In the genomic region with DNA sequence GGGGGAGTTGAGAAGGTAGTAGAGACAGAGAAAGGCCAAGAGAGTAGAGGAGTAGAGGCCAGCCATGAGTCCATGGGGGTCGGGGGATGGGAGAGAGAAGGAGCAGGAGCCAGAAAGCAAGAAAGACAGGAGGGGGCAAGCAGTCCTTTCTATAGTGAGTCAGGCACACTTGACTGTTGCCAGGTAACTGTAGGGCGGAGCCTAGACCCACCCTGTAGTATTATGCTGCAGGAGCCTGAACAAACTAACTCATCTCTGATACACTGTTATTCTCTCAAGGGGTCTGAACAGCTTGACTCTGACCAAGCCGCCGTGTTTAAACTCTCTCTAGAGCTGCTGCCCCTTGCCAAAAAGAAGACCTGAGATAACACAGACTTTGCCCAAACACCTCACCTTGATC, we compare ENCODE assay signal across 31 mouse cellular contexts.
DNase-seq lines count a peak whose midpoint lies in the region; ATAC-seq and TF ChIP-seq lines count a peak whose summit lies in the region.
"Had no signal": no experiment of that assay in that cellular context is flagged by ENCODE, and none has a peak within 500 bp of the region (broad histone marks: within the 10 kb centered on the region; RNA-seq: fewer than 3 reads in every experiment).

No protein-coding gene starts in this region.

- peak; percentile 34 for DNase-seq in lung, embryonic 14.5 days
- DNase-seq in lung, postnatal 14 days, result no peak
- no peak for DNase-seq in stomach, postnatal 0 days (ENCODE audit: low spot score)
- no peak for DNase-seq in spleen, postnatal 14 days (ENCODE audit: low spot score in 2 of 2)
- DNase-seq: adrenal gland, adult 2 months; B cell, adult 2 months; cerebellum, adult 11-12 months; cerebellum, postnatal 10 days; gastrocnemius, postnatal 36 days; heart, postnatal 36 days; kidney, adult 9 months; kidney, postnatal 36 days; layer of hippocampus, postnatal 36 days; liver, postnatal 0 days; retina, postnatal 1 day; right cerebral cortex, postnatal 25 days; spleen, adult 18-20 months; thymus, postnatal 14 days had no signal

- peak; percentile 70; the same call in 1 of the 2 replicates for ATAC-seq in lung, embryonic 14.5 days (ENCODE audit: insufficient read depth)
- ATAC-seq in stomach, embryonic 14.5 days (ENCODE audit: insufficient number of reproducible peaks, insufficient read depth, low FRiP score, low read depth), result peak; percentile 61; the same call in 1 of the 2 replicates
- no peak; the same call in 1 of the 2 replicates for ATAC-seq in stomach, postnatal 0 days (ENCODE audit: low FRiP score, low TSS enrichment)
- ATAC-seq in intestine, embryonic 15.5 days, result peak; percentile 64
- ATAC-seq in midbrain, embryonic 13.5 days, result no peak; the same call in 1 of the 2 replicates
- ATAC-seq: forebrain, embryonic 16.5 days; liver, postnatal 0 days; midbrain, embryonic 16.5 days had no signal

- H3K4me1 ChIP-seq in lung, embryonic 14.5 days (ENCODE audit: insufficient read depth), result no peaks in the 10 kb centered on the region; the same call in 1 of the 2 replicates
- H3K4me1 ChIP-seq in stomach, embryonic 14.5 days (ENCODE audit: control insufficient read depth, insufficient read depth, low read length), result no peaks in the 10 kb centered on the region
- H3K4me1 ChIP-seq in stomach, postnatal 0 days (replicated peaks; ENCODE audit: control insufficient read depth, insufficient read depth), result no peaks in the 10 kb centered on the region
- H3K4me1 ChIP-seq in intestine, embryonic 15.5 days (replicated peaks), result peaks cover 3% of the 10 kb centered on the region; the same call in 1 of the 2 replicates
- peaks cover 23% of the 10 kb centered on the region for H3K4me1 ChIP-seq in midbrain, embryonic 13.5 days (replicated peaks)

- no peaks in the 10 kb centered on the region for H3K9me3 ChIP-seq in lung, embryonic 14.5 days (ENCODE audit: low read depth, low read length)
- no peaks in the 10 kb centered on the region for H3K9me3 ChIP-seq in stomach, embryonic 14.5 days (ENCODE audit: control insufficient read depth, low read depth, low read length)
- no peaks in the 10 kb centered on the region for H3K9me3 ChIP-seq in stomach, postnatal 0 days (ENCODE audit: control insufficient read depth, low read length)
- no peaks in the 10 kb centered on the region for H3K9me3 ChIP-seq in intestine, embryonic 15.5 days
- H3K9me3 ChIP-seq in midbrain, embryonic 13.5 days, result no peaks in the 10 kb centered on the region
- H3K9me3 ChIP-seq: forebrain, embryonic 10.5 days; hindbrain, embryonic 13.5 days; limb, embryonic 12.5 days; neural tube, embryonic 13.5 days had no signal

- no peak for TF ChIP-seq CTCF in lung, embryonic 14.5 days (IDR thresholded peaks at IDR 0.05; ENCODE audit: low read depth)
- no peak for TF ChIP-seq CTCF in stomach, postnatal 0 days (IDR thresholded peaks at IDR 0.05; ENCODE audit: low read depth)

- no peak overlapping the region for H3K4me2 ChIP-seq in lung, embryonic 14.5 days
- H3K4me2 ChIP-seq in stomach, embryonic 14.5 days (replicated peaks; ENCODE audit: low read depth, low read length), result no peak overlapping the region
- no peak overlapping the region for H3K4me2 ChIP-seq in stomach, postnatal 0 days (replicated peaks; ENCODE audit: low read depth)
- no peak overlapping the region for H3K4me2 ChIP-seq in intestine, embryonic 15.5 days (replicated peaks)
- H3K4me2 ChIP-seq in midbrain, embryonic 13.5 days (replicated peaks), result no peak overlapping the region
- H3K4me2 ChIP-seq: hindbrain, embryonic 13.5 days; limb, embryonic 12.5 days; liver, embryonic 11.5 days; neural tube, embryonic 13.5 days had no signal

- H3K27me3 ChIP-seq in lung, embryonic 14.5 days (ENCODE audit: insufficient read depth, low read length), result no peaks in the 10 kb centered on the region
- H3K27me3 ChIP-seq in stomach, embryonic 14.5 days (ENCODE audit: control insufficient read depth, insufficient read depth, low read length), result no peaks in the 10 kb centered on the region
- H3K27me3 ChIP-seq in stomach, postnatal 0 days (ENCODE audit: control insufficient read depth, insufficient read depth, low read length), result no peaks in the 10 kb centered on the region
- H3K27me3 ChIP-seq in intestine, embryonic 15.5 days (replicated peaks), result no peaks in the 10 kb centered on the region
- no peaks in the 10 kb centered on the region for H3K27me3 ChIP-seq in midbrain, embryonic 13.5 days
- H3K27me3 ChIP-seq: CH12.LX; hindbrain, embryonic 13.5 days; limb, embryonic 12.5 days; megakaryocyte, embryonic 14.5 days; neural tube, embryonic 13.5 days had no signal

- H3K9ac ChIP-seq in lung, embryonic 14.5 days, result no peak overlapping the region
- H3K9ac ChIP-seq in stomach, embryonic 14.5 days (replicated peaks; ENCODE audit: low read depth, low read length), result no peak overlapping the region
- H3K9ac ChIP-seq in stomach, postnatal 0 days (ENCODE audit: low read length), result no peak overlapping the region
- H3K9ac ChIP-seq in intestine, embryonic 15.5 days, result no peak overlapping the region
- H3K9ac ChIP-seq in midbrain, embryonic 13.5 days (replicated peaks), result no peak overlapping the region
- H3K9ac ChIP-seq: hindbrain, embryonic 13.5 days; limb, embryonic 12.5 days; liver, postnatal 0 days; neural tube, embryonic 13.5 days had no signal

- WGBS in lung, embryonic 14.5 days, result 53% methylated on average over 4 of the region's 4 CpGs
- 66% methylated on average over 4 of the region's 4 CpGs for WGBS in stomach, embryonic 14.5 days
- WGBS in stomach, postnatal 0 days, result 65% methylated on average over 4 of the region's 4 CpGs
- 74% methylated on average over 4 of the region's 4 CpGs for WGBS in intestine, embryonic 15.5 days
- WGBS in midbrain, embryonic 13.5 days, result 63% methylated on average over 4 of the region's 4 CpGs

- H3K36me3 ChIP-seq in lung, embryonic 14.5 days (ENCODE audit: insufficient read depth), result no peaks in the 10 kb centered on the region
- H3K36me3 ChIP-seq in stomach, embryonic 14.5 days (ENCODE audit: control insufficient read depth, insufficient read depth, low read length), result no peaks in the 10 kb centered on the region
- H3K36me3 ChIP-seq in stomach, postnatal 0 days (ENCODE audit: control insufficient read depth, insufficient read depth, low read length), result no peaks in the 10 kb centered on the region
- no peaks in the 10 kb centered on the region for H3K36me3 ChIP-seq in intestine, embryonic 15.5 days
- H3K36me3 ChIP-seq in midbrain, embryonic 13.5 days, result no peaks in the 10 kb centered on the region
- H3K36me3 ChIP-seq: forebrain, embryonic 10.5 days; hindbrain, embryonic 13.5 days; limb, embryonic 12.5 days; neural tube, embryonic 13.5 days had no signal

- no peak for TF ChIP-seq EP300 in stomach, postnatal 0 days (optimal IDR thresholded peaks at IDR 0.05)

- no peak overlapping the region for H3K4me3 ChIP-seq in lung, embryonic 14.5 days (ENCODE audit: low read depth, low read length)
- H3K4me3 ChIP-seq in stomach, embryonic 14.5 days (ENCODE audit: low read depth, low read length), result no peak overlapping the region
- no peak overlapping the region for H3K4me3 ChIP-seq in stomach, postnatal 0 days (ENCODE audit: low read depth, low read length)
- no peak overlapping the region for H3K4me3 ChIP-seq in intestine, embryonic 15.5 days (replicated peaks)
- no peak overlapping the region for H3K4me3 ChIP-seq in midbrain, embryonic 13.5 days (replicated peaks)
- H3K4me3 ChIP-seq: forebrain, embryonic 10.5 days; hindbrain, embryonic 13.5 days; limb, embryonic 12.5 days; megakaryocyte, embryonic 14.5 days; myocyte; neural tube, embryonic 13.5 days had no signal

- no peak overlapping the region; the same call in 1 of the 2 replicates for H3K27ac ChIP-seq in lung, embryonic 14.5 days (ENCODE audit: low read depth)
- H3K27ac ChIP-seq in stomach, embryonic 14.5 days (ENCODE audit: low read length), result no peak overlapping the region
- H3K27ac ChIP-seq in stomach, postnatal 0 days (replicated peaks), result no peak overlapping the region
- H3K27ac ChIP-seq in intestine, embryonic 15.5 days, result no peak overlapping the region
- no peak overlapping the region for H3K27ac ChIP-seq in midbrain, embryonic 13.5 days
- H3K27ac ChIP-seq: forebrain, embryonic 10.5 days; hindbrain, embryonic 13.5 days; limb, embryonic 12.5 days; neural tube, embryonic 13.5 days had no signal

Comparison
In these comparisons a context has a peak if more than half of its experiments do, and no peak if none do; other contexts are left out.
1. ATAC-seq: peak in lung, embryonic 14.5 days (single experiment), stomach, embryonic 14.5 days (single experiment) and intestine, embryonic 15.5 days (single experiment); none in stomach, postnatal 0 days (single experiment) and midbrain, embryonic 13.5 days (single experiment).